Mouse (Mus musculus) G1E (cell line): ENCODE measurements around the gene Eml2.

ENCODE experiments used
- CTCF ChIP-seq: IDR thresholded peaks from 2 replicates; pipeline ENCODE4 v1.5.1; 2012; ENCODE audit warnings: low read depth, low read length, inconsistent platforms, mixed read lengths
- GATA1 ChIP-seq: IDR thresholded peaks from 2 replicates; pipeline ENCODE4 v1.6.1; 2012; ENCODE audit warnings: borderline replicate concordance, low read length, inconsistent platforms, mixed read lengths
- POLR2AphosphoS5 ChIP-seq: IDR thresholded peaks from 2 replicates; pipeline ENCODE4 v1.6.1; 2012; ENCODE audit warnings: low read depth, low read length, inconsistent platforms; ENCODE audit not compliant: insufficient replicate concordance
- TAL1 ChIP-seq: conservative IDR thresholded peaks from 2 replicates; pipeline ENCODE4 v1.6.1; 2012; ENCODE audit warnings: low read depth, low read length, inconsistent platforms, mixed read lengths

GRCm38 (mm10) chr7:19231849-19232248, 55.6 kb downstream of the Eml2 start:
- no peak for TF ChIP-seq CTCF
- no peak for TF ChIP-seq TAL1
- TF ChIP-seq GATA1: no peak
- no peak for TF ChIP-seq POLR2AphosphoS5
